Comparison of ENCODE assay signal across 8 mouse cellular contexts in the genomic region with DNA sequence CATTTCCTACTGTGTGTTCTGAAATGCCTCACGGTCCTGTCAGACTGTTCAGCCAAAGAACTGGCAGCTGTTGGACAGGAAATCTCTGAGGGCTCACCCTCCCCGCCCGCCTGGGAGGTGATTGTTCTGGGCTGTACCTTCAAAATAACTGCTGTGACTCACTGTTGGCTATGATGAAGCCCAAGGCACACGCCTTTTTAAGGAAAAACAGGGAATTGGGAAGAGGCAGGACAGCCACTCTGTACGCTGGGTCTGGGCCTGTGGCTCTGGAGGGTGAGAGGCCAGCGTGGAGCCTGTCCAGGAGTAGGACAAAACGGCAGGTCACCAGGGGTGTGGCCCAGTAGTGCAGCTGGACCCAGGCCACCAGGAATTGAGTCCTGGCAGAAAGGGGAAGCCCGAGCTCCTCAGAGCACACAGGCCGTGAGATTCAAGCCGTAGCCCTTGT. TPM values are rescaled to one million over a fixed set of nuclear protein-coding genes. Genes with fewer than 3 reads are reported as not detected.
DNase-seq lines count a peak whose midpoint lies in the region; ATAC-seq and TF ChIP-seq lines count a peak whose summit lies in the region.
"Had no signal": no experiment of that assay in that cellular context is flagged by ENCODE, and none has a peak within 500 bp of the region (broad histone marks: within the 10 kb centered on the region; RNA-seq: fewer than 3 reads in every experiment).

No protein-coding gene starts in this region.

- no peak overlapping the region for H3K4me2 ChIP-seq in hindbrain, embryonic 13.5 days

- H3K36me3 ChIP-seq in spleen, adult 2 months (ENCODE audit: control insufficient read depth, insufficient read depth, low read length) = peaks cover 34% of the 10 kb centered on the region
- H3K36me3 ChIP-seq in hindbrain, embryonic 13.5 days = no peaks in the 10 kb centered on the region

- H3K27me3 ChIP-seq in spleen, adult 2 months (ENCODE audit: control insufficient read depth, insufficient read depth, low read length) = no peaks in the 10 kb centered on the region
- H3K27me3 ChIP-seq in hindbrain, embryonic 13.5 days = peaks cover 58% of the 10 kb centered on the region

- TF ChIP-seq POLR2A in spleen, adult 2 months (IDR thresholded peaks at IDR 0.05; ENCODE audit: low read depth, low read length) = no peak

- intact Hi-C loops in gastrocnemius, postnatal 14 days (cut with DNase I; ENCODE audit: low total_unique reads) = loop anchor here (2.0 to 5.0 kb wide), 2 partner anchors 45 to 800 kb away; no protein-coding TSS in a partner anchor

- TF ChIP-seq CTCF in spleen, adult 2 months (IDR thresholded peaks at IDR 0.05; ENCODE audit: extremely low read depth, insufficient read depth, insufficient read length, insufficient replicate concordance) = no peak

- H3K9ac ChIP-seq in hindbrain, embryonic 13.5 days = no peak overlapping the region
- H3K9ac ChIP-seq: liver, embryonic 14.5 days had no signal

- peaks cover 9% of the 10 kb centered on the region; the same call in 1 of the 2 replicates for H3K4me1 ChIP-seq in spleen, adult 2 months (ENCODE audit: control insufficient read depth, insufficient read depth, insufficient read length)
- peaks cover 55% of the 10 kb centered on the region for H3K4me1 ChIP-seq in hindbrain, embryonic 13.5 days (replicated peaks)

- DNase-seq in spleen, adult 2 months (ENCODE audit: low read depth in 1 of 2, low spot score in 2 of 2) = no peak
- DNase-seq in spleen, postnatal 36 days (ENCODE audit: low spot score in 2 of 2) = no peak
- peak; percentile 58 for DNase-seq in gastrocnemius, postnatal 14 days
- DNase-seq in lung, postnatal 4 days = peak; percentile 68 to 79
- no peak for DNase-seq in layer of hippocampus, postnatal 10 days (ENCODE audit: low spot score in 2 of 2)
- DNase-seq in layer of hippocampus, adult 18-20 months (ENCODE audit: low spot score in 2 of 2) = no peak

- H3K9me3 ChIP-seq in hindbrain, embryonic 13.5 days = no peaks in the 10 kb centered on the region

- H3K27ac ChIP-seq in spleen, adult 2 months (ENCODE audit: insufficient read depth, low read length) = peak overlapping the region; percentile 10; the same call in 1 of the 2 replicates
- H3K27ac ChIP-seq in hindbrain, embryonic 13.5 days = 0 out of 2 replicates have a peak overlapping the region, but pooled peaks have one; percentile 35
- H3K27ac ChIP-seq: liver, embryonic 14.5 days had no signal

- no peak for ATAC-seq in hindbrain, embryonic 13.5 days (ENCODE audit: low FRiP score)

- H3K4me3 ChIP-seq in spleen, adult 2 months (ENCODE audit: extremely low read depth, insufficient read depth, insufficient read length) = no peak overlapping the region
- H3K4me3 ChIP-seq in hindbrain, embryonic 13.5 days = no peak overlapping the region

- WGBS in spleen, adult 2 months = 55% methylated on average over 10 of the region's 10 CpGs
- WGBS in hindbrain, embryonic 13.5 days = 82% methylated on average over 10 of the region's 10 CpGs

RNA-seq across cellular contexts. Expression of a gene that starts 18.8 kb away (rescaled TPM):
- polyA plus RNA-seq in spleen, adult 2 months (2012; rRNA removed) = 46.3 and 59.2 TPM in 2 replicates
- total RNA-seq in gastrocnemius, postnatal 14 days (2021) = 10 to 100 TPM in 1 of 2 experiments, 1 to 10 TPM in 1; 7.2 to 11.1 TPM
- 21.4 and 25.5 TPM in 2 replicates for polyA plus RNA-seq in hindbrain, embryonic 13.5 days (2015; fragmentation: Nextera tagmentation; extraction: Ambion mirVana)
- total RNA-seq in layer of hippocampus, postnatal 10 days (2021) = 10 to 100 TPM; 63.7 to 70.1 TPM
- 10 to 100 TPM; 46.3 to 48.5 TPM for total RNA-seq in layer of hippocampus, adult 18-20 months (2021)

RNA-seq across cellular contexts. Expression of a gene that starts 39.9 kb away (rescaled TPM):
- 58.1 and 72.8 TPM in 2 replicates for polyA plus RNA-seq in spleen, adult 2 months (2012; rRNA removed)
- 1 to 10 TPM; 6.3 to 7.8 TPM for total RNA-seq in gastrocnemius, postnatal 14 days (2021)
- 79.3 and 84.7 TPM in 2 replicates for polyA plus RNA-seq in hindbrain, embryonic 13.5 days (2015; fragmentation: Nextera tagmentation; extraction: Ambion mirVana)
- total RNA-seq in layer of hippocampus, postnatal 10 days (2021) = 10 to 100 TPM; 38.4 to 41.6 TPM
- 10 to 100 TPM; 38.0 to 43.9 TPM for total RNA-seq in layer of hippocampus, adult 18-20 months (2021)

Comparison
In these comparisons a context has a peak if more than half of its experiments do, and no peak if none do; other contexts are left out.
1. DNase-seq: peak in gastrocnemius, postnatal 14 days (single experiment) and lung, postnatal 4 days (2 of 2); none in spleen, adult 2 months (0 of 2), spleen, postnatal 36 days (0 of 2), layer of hippocampus, postnatal 10 days (0 of 2) and layer of hippocampus, adult 18-20 months (0 of 2).
2. RNA of a gene that starts 39.9 kb away (total RNA-seq): 38.0 to 43.9 TPM in layer of hippocampus, adult 18-20 months and 38.4 to 41.6 TPM in layer of hippocampus, postnatal 10 days; 6.3 to 7.8 TPM in gastrocnemius, postnatal 14 days; every median in the first group is over 4 times any median in the second.